Mouse (Mus musculus) erythroblast, embryonic 14.5 days (primary cell): ENCODE measurements at regions not wholly inside any gene's neighbourhood (a gene's known extent, or its start where the extent isn't known, plus 50 kb on each side); places are given as distances from the start of the nearest gene placed in this dataset.

Experiments
- H3K27me3 ChIP-seq: 2 replicates; pipeline ENCODE4 v1.6.1; 2012; ENCODE audit warnings: inconsistent platforms; ENCODE audit not compliant: control insufficient read depth
- H3K36me3 ChIP-seq: 2 replicates; pipeline ENCODE4 v1.6.1; 2012; ENCODE audit warnings: mild to moderate bottlenecking, inconsistent platforms; ENCODE audit not compliant: control insufficient read depth
- H3K4me1 ChIP-seq: 2 replicates; pipeline ENCODE4 v1.6.1; 2012; ENCODE audit warnings: inconsistent platforms; ENCODE audit not compliant: control insufficient read depth
- H3K4me3 ChIP-seq: replicated peaks from 2 replicates; pipeline ENCODE3; 2012; ENCODE audit warnings: moderate library complexity, mild to moderate bottlenecking, inconsistent platforms
- H3K9me3 ChIP-seq: 2 replicates; pipeline ENCODE4 v1.6.1; 2012; ENCODE audit warnings: low read length, inconsistent platforms, mixed read lengths; ENCODE audit not compliant: control insufficient read depth
- GATA1 ChIP-seq: IDR thresholded peaks from 2 replicates; pipeline ENCODE4 v1.6.1; 2012; ENCODE audit warnings: low read length, inconsistent platforms, mixed read lengths
- TAL1 ChIP-seq: IDR thresholded peaks from 3 replicates; pipeline ENCODE4 v1.6.1; 2012; ENCODE audit warnings: low read length, inconsistent platforms, mixed read lengths

GRCm38 (mm10) chr4:56264626-56265025, 475.2 kb upstream of the Gm26657 start:
- TF ChIP-seq GATA1: no peak
- TF ChIP-seq TAL1: no peak
- Histone ChIP-seq H3K4me1 (no peaks in the 10 kb centered on the region), H3K4me3 (no peak overlapping the region), H3K36me3 (no peaks in the 10 kb centered on the region), H3K27me3 (no peaks in the 10 kb centered on the region), H3K9me3 (no peaks in the 10 kb centered on the region)

GRCm38 (mm10) chr4:56263822-56264221, 476.0 kb upstream of the Gm26657 start:
- H3K4me1 ChIP-seq: no peaks in the 10 kb centered on the region
- TF ChIP-seq GATA1 (no peak), TAL1 (no peak)
- H3K4me3 ChIP-seq: no peak overlapping the region
- H3K36me3 ChIP-seq: no peaks in the 10 kb centered on the region
- no peaks in the 10 kb centered on the region for H3K27me3 ChIP-seq
- no peaks in the 10 kb centered on the region for H3K9me3 ChIP-seq

- no peaks in the 10 kb centered on the region for H3K9me3 ChIP-seq
- H3K27me3 ChIP-seq: no peaks in the 10 kb centered on the region
- no peak overlapping the region for H3K4me3 ChIP-seq
- TF ChIP-seq TAL1 (no peak), GATA1 (no peak)
- no peaks in the 10 kb centered on the region for H3K4me1 ChIP-seq
- H3K36me3 ChIP-seq: no peaks in the 10 kb centered on the region
Measured at GRCm38 (mm10) chr4:56262589-56262988, 477.3 kb upstream of the Gm26657 start.

GRCm38 (mm10) chr4:56261992-56262391, 477.9 kb upstream of the Gm26657 start:
- no peaks in the 10 kb centered on the region for H3K36me3 ChIP-seq
- H3K9me3 ChIP-seq: no peaks in the 10 kb centered on the region
- no peaks in the 10 kb centered on the region for H3K4me1 ChIP-seq
- no peaks in the 10 kb centered on the region for H3K27me3 ChIP-seq
- H3K4me3 ChIP-seq: no peak overlapping the region
- TF ChIP-seq GATA1 (no peak), TAL1 (no peak)

GRCm38 (mm10) chr4:56252375-56252774, 487.5 kb upstream of the Gm26657 start:
- H3K27me3 ChIP-seq: no peaks in the 10 kb centered on the region
- H3K9me3 ChIP-seq: no peaks in the 10 kb centered on the region
- TF ChIP-seq TAL1 (no peak), GATA1 (no peak)
- H3K4me3 ChIP-seq: no peak overlapping the region
- no peaks in the 10 kb centered on the region for H3K4me1 ChIP-seq
- no peaks in the 10 kb centered on the region for H3K36me3 ChIP-seq

GRCm38 (mm10) chr4:56251766-56252165, 488.1 kb upstream of the Gm26657 start:
- Histone ChIP-seq H3K4me1 (no peaks in the 10 kb centered on the region), H3K36me3 (no peaks in the 10 kb centered on the region), H3K27me3 (no peaks in the 10 kb centered on the region), H3K4me3 (no peak overlapping the region), H3K9me3 (no peaks in the 10 kb centered on the region)
- TF ChIP-seq TAL1: no peak
- no peak for TF ChIP-seq GATA1

- no peaks in the 10 kb centered on the region for H3K4me1 ChIP-seq
- no peaks in the 10 kb centered on the region for H3K27me3 ChIP-seq
- TF ChIP-seq TAL1 (no peak), GATA1 (no peak)
- no peaks in the 10 kb centered on the region for H3K9me3 ChIP-seq
- no peak overlapping the region for H3K4me3 ChIP-seq
- H3K36me3 ChIP-seq: no peaks in the 10 kb centered on the region
Measured at GRCm38 (mm10) chr4:56250611-56251010, 489.3 kb upstream of the Gm26657 start.

GRCm38 (mm10) chr4:56243863-56244262, 496.0 kb upstream of the Gm26657 start:
- Histone ChIP-seq H3K27me3 (no peaks in the 10 kb centered on the region), H3K36me3 (no peaks in the 10 kb centered on the region), H3K4me1 (no peaks in the 10 kb centered on the region), H3K9me3 (no peaks in the 10 kb centered on the region), H3K4me3 (no peak overlapping the region)
- TF ChIP-seq GATA1 (no peak), TAL1 (no peak)

GRCm38 (mm10) chr4:56238496-56239488, 501.1 kb upstream of the Gm26657 start:
- H3K4me1 ChIP-seq: no peaks in the 10 kb centered on the region
- no peaks in the 10 kb centered on the region for H3K36me3 ChIP-seq
- H3K4me3 ChIP-seq: no peak overlapping the region
- TF ChIP-seq GATA1 (no peak), TAL1 (no peak)
- no peaks in the 10 kb centered on the region for H3K9me3 ChIP-seq
- no peaks in the 10 kb centered on the region for H3K27me3 ChIP-seq

GRCm38 (mm10) chr4:56231414-56231813, 508.5 kb upstream of the Gm26657 start:
- H3K36me3 ChIP-seq: no peaks in the 10 kb centered on the region
- no peaks in the 10 kb centered on the region for H3K9me3 ChIP-seq
- TF ChIP-seq GATA1: no peak
- no peak for TF ChIP-seq TAL1
- H3K4me3 ChIP-seq: no peak overlapping the region
- H3K27me3 ChIP-seq: no peaks in the 10 kb centered on the region
- no peaks in the 10 kb centered on the region for H3K4me1 ChIP-seq
